Mouse (Mus musculus) thymus, postnatal 25 days (tissue): ENCODE data around the gene Fancg.
"Not testable (repeated sequence)": the region's sequence is repeated elsewhere in the genome, so short reads cannot be mapped to it uniquely, and the experiment has no call there.

Experiments used
- DNase-seq: peaks from one replicate; pipeline ENCODE4 v3.0.0; 2022

Fancg gene

GRCm38 (mm10) chr4:42988296-42988695, 22.0 kb downstream of the Fancg start:
- DNase-seq, result no peak

- DNase-seq, result not testable (repeated sequence)
These were observed 29.8 kb downstream of the Fancg start for GRCm38 (mm10) chr4:42980467-42980866.

GRCm38 (mm10) chr4:42978062-42978461, 32.2 kb downstream of the Fancg start:
- no peak for DNase-seq

- DNase-seq, result no peak
These were observed 36.4 kb downstream of the Fancg start for GRCm38 (mm10) chr4:42973868-42974267.

- DNase-seq, result no peak
These were observed 37.4 kb downstream of the Fancg start for GRCm38 (mm10) chr4:42972952-42973351.

- no peak for DNase-seq
These were observed 41.0 kb downstream of the Fancg start, which contains the start of gene 1700022I11Rik for GRCm38 (mm10) chr4:42969304-42969703. Gene 1700022I11Rik, plus strand, starts transcription at chr4:42969604.

- DNase-seq, result peak; percentile 49
These were observed 45.1 kb downstream of the Fancg start for GRCm38 (mm10) chr4:42965039-42965719.

GRCm38 (mm10) chr4:42963480-42963879, 46.8 kb downstream of the Fancg start:
- peak; percentile 39 for DNase-seq

- peak; percentile 67 for DNase-seq
These were observed 48.7 kb downstream of the Fancg start for GRCm38 (mm10) chr4:42961592-42961991.

GRCm38 (mm10) chr4:42959382-42959781, 50.9 kb downstream of the Fancg start:
- no peak for DNase-seq

- DNase-seq, result no peak
These were observed 51.4 kb downstream of the Fancg start for GRCm38 (mm10) chr4:42958942-42959341.

- no peak for DNase-seq
These were observed 52.3 kb downstream of the Fancg start for GRCm38 (mm10) chr4:42957979-42958378.

- DNase-seq, result no peak
These were observed 53.0 kb downstream of the Fancg start for GRCm38 (mm10) chr4:42957306-42957705.

GRCm38 (mm10) chr4:42956581-42956980, 53.7 kb downstream of the Fancg start:
- DNase-seq, result no peak

- DNase-seq, result no peak
These were observed 55.1 kb downstream of the Fancg start for GRCm38 (mm10) chr4:42955200-42955599.

GRCm38 (mm10) chr4:42954297-42954696, 56.0 kb downstream of the Fancg start:
- DNase-seq, result peak; percentile 45

GRCm38 (mm10) chr4:42953435-42954094, 56.7 kb downstream of the Fancg start:
- DNase-seq, result no peak

- DNase-seq, result no peak
These were observed 57.7 kb downstream of the Fancg start for GRCm38 (mm10) chr4:42952563-42952962.
